Mouse (Mus musculus) midbrain, embryonic 10.5 days (tissue): ENCODE measurements around the gene Rtn2. TPM values are rescaled to one million over a fixed set of nuclear protein-coding genes. Genes with fewer than 3 reads are reported as not detected.

ENCODE experiments used
- DNase-seq: peaks from one replicate; pipeline ENCODE4 v3.0.0-alpha.2; 2017; ENCODE audit warnings: low spot score
- H3K27ac ChIP-seq: fragments of 300-500 bp; sonication (generic); replicated peaks from 2 replicates; pipeline ENCODE4 v1.5.1; 2016; ENCODE audit warnings: mild to moderate bottlenecking
- H3K27me3 ChIP-seq: fragments of 300-500 bp; sonication (generic); 2 replicates; pipeline ENCODE4 v1.6.1; 2016; ENCODE audit warnings: low read depth, mild to moderate bottlenecking; ENCODE audit not compliant: poor library complexity, severe bottlenecking
- H3K36me3 ChIP-seq: fragments of 300-500 bp; sonication (generic); 2 replicates; pipeline ENCODE4 v1.6.1; 2016; ENCODE audit warnings: mild to moderate bottlenecking, moderate library complexity
- H3K4me1 ChIP-seq: fragments of 300-500 bp; sonication (generic); 2 replicates; pipeline ENCODE4 v1.6.1; 2016
- H3K4me3 ChIP-seq: fragments of 300-500 bp; sonication (generic); 2 replicates; pipeline ENCODE4 v1.5.1; 2016; ENCODE audit warnings: mild to moderate bottlenecking, moderate library complexity
- H3K9me3 ChIP-seq: fragments of 300-500 bp; sonication (generic); replicated peaks from 2 replicates; pipeline ENCODE4 v1.6.1; 2016; ENCODE audit warnings: mild to moderate bottlenecking
- WGBS: fragments of 180-500 bp; shearing (Covaris S2); methylation state at CpG from one replicate; pipeline ENCODE4 v1.1.7; 2016; 5-methylcytosine and 5-hydroxymethylcytosine counted together
- polyA plus RNA-seq: library from polyadenylated mRNA; unstranded; fragments of >200 nt; fragmentation: Nextera tagmentation; extraction: Ambion mirVana; gene quantifications from 2 replicates; pipeline ENCODE4 v1.2.1, GENCODE M21; 2016

Gene Rtn2
- polyA plus RNA-seq, 1 experiment from 2014 or later, result 41.9 TPM

GRCm38 (mm10) chr7:19295503-19296185, 13.2 kb downstream of the Rtn2 start:
- peak overlapping the region; percentile 44 for H3K4me3 ChIP-seq
- H3K9me3 ChIP-seq, result no peaks in the 10 kb centered on the region
- peaks cover 23% of the 10 kb centered on the region for H3K36me3 ChIP-seq
- WGBS, result 19% methylated on average over 20 of the region's 22 CpGs
- H3K27ac ChIP-seq, result peak overlapping the region; percentile 68; the same call in 1 of the 2 replicates
- peak; percentile 95 for DNase-seq
- no peaks in the 10 kb centered on the region for H3K27me3 ChIP-seq
- peaks cover 25% of the 10 kb centered on the region for H3K4me1 ChIP-seq

DNA sequence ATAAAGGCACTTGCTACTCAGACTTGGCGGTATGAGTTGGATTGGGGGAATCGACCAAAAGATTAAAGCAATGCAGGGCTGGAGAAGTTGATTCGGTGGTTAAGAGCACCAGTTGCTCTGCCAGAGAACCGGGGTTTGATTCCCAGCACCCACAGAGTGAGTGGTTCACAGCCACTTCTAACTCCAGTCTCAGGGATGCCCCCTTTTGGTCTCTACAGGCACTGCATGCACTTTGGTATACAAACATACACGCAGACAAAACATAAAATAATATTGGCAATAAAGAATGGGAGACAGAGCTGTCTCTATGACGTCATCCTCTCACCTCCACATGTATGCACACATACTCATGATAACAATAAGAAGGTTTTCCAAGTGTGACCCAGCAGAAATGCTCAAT, 14.6 kb downstream of the Rtn2 start:
- Histone ChIP-seq H3K27ac (no peak overlapping the region), H3K4me1 (peaks cover 21% of the 10 kb centered on the region), H3K4me3 (no peak overlapping the region), H3K27me3 (peaks cover 8% of the 10 kb centered on the region), H3K36me3 (peaks cover 23% of the 10 kb centered on the region), H3K9me3 (no peaks in the 10 kb centered on the region)
- WGBS, result 88% methylated on average over 6 of the region's 6 CpGs
- DNase-seq, result no peak

- Histone ChIP-seq H3K4me1 (peaks cover 25% of the 10 kb centered on the region), H3K27me3 (peaks cover 15% of the 10 kb centered on the region), H3K4me3 (no peak overlapping the region), H3K27ac (no peak overlapping the region), H3K9me3 (no peaks in the 10 kb centered on the region), H3K36me3 (peaks cover 22% of the 10 kb centered on the region)
- no peak for DNase-seq
- 95% methylated on average over 5 of the region's 5 CpGs for WGBS
Measured at GRCm38 (mm10) chr7:19297794-19298193, 15.4 kb downstream of the Rtn2 start.

GRCm38 (mm10) chr7:19299194-19299593, 16.8 kb downstream of the Rtn2 start:
- peak; percentile 58 for DNase-seq
- Histone ChIP-seq H3K36me3 (peaks cover 8% of the 10 kb centered on the region), H3K4me3 (no peak overlapping the region), H3K9me3 (no peaks in the 10 kb centered on the region), H3K4me1 (peaks cover 30% of the 10 kb centered on the region), H3K27ac (no peak overlapping the region), H3K27me3 (peaks cover 29% of the 10 kb centered on the region)
- 20% methylated on average over 3 of the region's 3 CpGs for WGBS

DNA sequence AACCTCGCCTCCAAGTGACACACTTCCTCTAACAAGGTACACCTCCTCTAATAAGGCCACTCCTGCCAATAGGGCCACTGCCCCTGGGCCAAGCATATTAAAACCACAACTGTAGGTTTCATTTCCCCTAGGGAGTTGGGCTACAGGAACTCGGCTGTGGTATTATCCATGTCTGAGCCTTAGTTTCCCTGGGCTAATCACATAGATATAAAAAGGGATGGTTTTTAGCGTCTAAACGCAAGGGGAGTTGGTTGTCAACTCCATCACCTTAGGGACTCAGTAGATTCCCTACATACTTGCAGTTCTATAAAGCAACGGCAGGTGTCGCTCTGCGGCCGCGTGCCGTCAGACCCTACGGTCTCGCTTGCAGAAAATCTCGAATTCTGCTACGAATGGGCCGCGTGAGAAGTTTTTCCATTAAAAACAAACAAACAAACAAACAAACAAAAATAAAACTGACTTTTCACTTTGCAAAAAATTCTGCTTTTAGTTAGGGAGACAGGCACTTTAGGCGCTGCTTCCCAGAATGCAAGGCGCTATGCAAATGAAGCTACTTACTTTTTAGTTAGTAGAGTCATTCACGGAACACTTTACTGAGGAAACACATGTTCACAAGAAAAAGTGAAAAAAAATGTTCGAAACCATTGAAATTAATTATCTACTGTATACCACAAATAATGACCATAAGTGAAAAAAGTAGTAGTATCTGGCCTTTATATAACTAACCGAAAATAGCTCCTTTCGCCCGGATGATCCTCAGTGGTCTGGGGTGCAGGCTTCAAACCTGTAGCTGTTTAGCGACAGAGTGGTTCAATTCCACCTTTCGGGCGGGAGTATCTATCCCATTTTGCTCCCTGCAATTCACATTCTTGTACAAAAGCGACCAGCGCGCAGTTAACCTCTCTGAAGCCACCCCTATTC, 18.3 kb downstream of the Rtn2 start:
- peak; percentile 76 for DNase-seq
- H3K9me3 ChIP-seq, result no peaks in the 10 kb centered on the region
- peak overlapping the region; percentile 55 for H3K4me3 ChIP-seq
- WGBS, result under 1% methylated on average over 29 of the region's 29 CpGs
- no peaks in the 10 kb centered on the region for H3K36me3 ChIP-seq
- peaks cover 39% of the 10 kb centered on the region for H3K4me1 ChIP-seq
- peak overlapping the region; percentile 81 for H3K27ac ChIP-seq
- H3K27me3 ChIP-seq, result peaks cover 45% of the 10 kb centered on the region

DNA sequence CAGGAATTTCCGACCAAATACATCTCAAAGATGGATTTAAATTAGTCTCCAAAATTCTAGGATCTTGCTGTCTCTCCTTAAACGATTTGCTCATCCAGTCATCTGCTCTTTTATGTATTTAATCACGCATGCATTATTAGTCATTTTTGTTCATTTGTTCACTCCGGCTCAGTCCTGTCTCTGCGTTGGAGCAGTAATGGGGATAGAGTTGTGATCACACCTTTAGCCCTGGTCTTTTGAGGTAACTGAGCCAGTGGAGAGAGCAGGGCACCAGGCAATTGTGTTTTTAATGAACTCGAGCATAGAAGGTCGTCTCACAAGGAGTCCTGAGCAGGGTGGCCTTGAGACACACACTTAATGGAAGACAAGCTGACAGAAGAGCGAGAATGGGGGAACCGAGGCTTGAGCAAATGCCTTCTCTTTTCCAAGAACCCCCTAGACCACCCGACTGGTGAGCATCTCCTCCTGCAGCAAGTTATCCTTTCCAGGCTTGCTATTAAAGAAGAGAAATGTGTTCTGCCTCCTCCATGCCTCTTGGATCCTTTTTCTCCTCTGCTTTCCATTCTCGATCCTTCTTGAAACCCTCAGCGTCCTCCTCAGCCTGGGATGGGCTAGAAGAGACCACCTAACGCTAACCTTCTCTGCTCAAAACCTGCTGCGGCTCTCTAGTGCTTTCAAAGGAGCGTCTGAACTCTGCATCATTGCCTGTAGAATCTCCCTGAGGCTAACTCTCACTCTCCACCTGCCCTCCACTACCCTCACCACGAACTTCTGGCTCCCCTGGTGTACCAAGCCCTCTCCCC, 19.2 kb downstream of the Rtn2 start:
- no peaks in the 10 kb centered on the region for H3K36me3 ChIP-seq
- H3K27me3 ChIP-seq, result peaks cover 54% of the 10 kb centered on the region
- no peaks in the 10 kb centered on the region for H3K9me3 ChIP-seq
- H3K27ac ChIP-seq, result no peak overlapping the region
- peak overlapping the region; percentile 55 for H3K4me3 ChIP-seq
- H3K4me1 ChIP-seq, result peaks cover 37% of the 10 kb centered on the region
- 10% methylated on average over 16 of the region's 16 CpGs for WGBS
- no peak for DNase-seq

GRCm38 (mm10) chr7:19302264-19303045, 20.0 kb downstream of the Rtn2 start:
- WGBS, result 51% methylated on average over 13 of the region's 13 CpGs
- H3K4me1 ChIP-seq, result peaks cover 39% of the 10 kb centered on the region
- no peaks in the 10 kb centered on the region for H3K9me3 ChIP-seq
- peaks cover 62% of the 10 kb centered on the region for H3K27me3 ChIP-seq
- no peak overlapping the region for H3K27ac ChIP-seq
- DNase-seq, result no peak
- H3K36me3 ChIP-seq, result no peaks in the 10 kb centered on the region
- peak overlapping the region; percentile 55 for H3K4me3 ChIP-seq

DNA sequence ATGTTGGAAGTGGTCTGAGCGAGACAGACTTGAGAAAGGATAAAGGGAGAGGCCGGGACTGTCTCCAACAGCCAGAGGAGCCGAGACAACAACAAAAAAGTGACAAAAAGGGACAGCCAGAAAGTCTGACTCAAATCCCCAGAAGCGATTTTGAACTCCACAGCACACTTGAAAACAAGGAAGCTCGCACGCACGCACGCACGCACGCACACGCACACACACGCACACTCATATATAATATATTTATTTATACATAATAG, 20.6 kb downstream of the Rtn2 start:
- H3K27me3 ChIP-seq, result peaks cover 67% of the 10 kb centered on the region
- H3K27ac ChIP-seq, result no peak overlapping the region
- 77% methylated on average over 12 of the region's 12 CpGs for WGBS
- no peak for DNase-seq
- H3K4me1 ChIP-seq, result peaks cover 44% of the 10 kb centered on the region
- H3K36me3 ChIP-seq, result no peaks in the 10 kb centered on the region
- no peak overlapping the region for H3K4me3 ChIP-seq
- no peaks in the 10 kb centered on the region for H3K9me3 ChIP-seq

DNA sequence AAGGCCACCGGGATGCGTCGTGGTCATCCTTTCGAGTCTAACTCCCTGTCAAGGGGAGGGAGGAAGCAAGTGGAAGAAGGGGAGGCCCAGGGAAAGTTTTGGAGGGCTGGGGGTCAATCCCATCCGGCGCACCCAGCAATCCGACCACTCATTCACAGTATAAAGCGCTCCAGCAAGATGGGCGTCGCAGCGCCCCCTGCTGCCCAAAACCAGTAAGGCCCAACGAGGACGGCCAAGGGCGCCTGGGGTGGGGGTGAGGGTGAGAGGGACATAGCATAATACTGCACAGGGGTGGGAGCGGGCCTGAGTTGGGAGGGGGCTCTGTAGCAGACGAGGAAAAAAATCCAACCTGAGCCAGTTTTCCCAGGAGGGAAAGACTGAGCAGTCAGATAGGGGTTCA, 21.3 kb downstream of the Rtn2 start:
- peak overlapping the region; percentile 49 for H3K4me3 ChIP-seq
- peaks cover 67% of the 10 kb centered on the region for H3K27me3 ChIP-seq
- H3K9me3 ChIP-seq, result no peaks in the 10 kb centered on the region
- under 1% methylated on average over 16 of the region's 16 CpGs for WGBS
- H3K36me3 ChIP-seq, result no peaks in the 10 kb centered on the region
- peaks cover 51% of the 10 kb centered on the region for H3K4me1 ChIP-seq
- peak; percentile 88 for DNase-seq
- no peak overlapping the region; the same call in 1 of the 2 replicates for H3K27ac ChIP-seq

DNA sequence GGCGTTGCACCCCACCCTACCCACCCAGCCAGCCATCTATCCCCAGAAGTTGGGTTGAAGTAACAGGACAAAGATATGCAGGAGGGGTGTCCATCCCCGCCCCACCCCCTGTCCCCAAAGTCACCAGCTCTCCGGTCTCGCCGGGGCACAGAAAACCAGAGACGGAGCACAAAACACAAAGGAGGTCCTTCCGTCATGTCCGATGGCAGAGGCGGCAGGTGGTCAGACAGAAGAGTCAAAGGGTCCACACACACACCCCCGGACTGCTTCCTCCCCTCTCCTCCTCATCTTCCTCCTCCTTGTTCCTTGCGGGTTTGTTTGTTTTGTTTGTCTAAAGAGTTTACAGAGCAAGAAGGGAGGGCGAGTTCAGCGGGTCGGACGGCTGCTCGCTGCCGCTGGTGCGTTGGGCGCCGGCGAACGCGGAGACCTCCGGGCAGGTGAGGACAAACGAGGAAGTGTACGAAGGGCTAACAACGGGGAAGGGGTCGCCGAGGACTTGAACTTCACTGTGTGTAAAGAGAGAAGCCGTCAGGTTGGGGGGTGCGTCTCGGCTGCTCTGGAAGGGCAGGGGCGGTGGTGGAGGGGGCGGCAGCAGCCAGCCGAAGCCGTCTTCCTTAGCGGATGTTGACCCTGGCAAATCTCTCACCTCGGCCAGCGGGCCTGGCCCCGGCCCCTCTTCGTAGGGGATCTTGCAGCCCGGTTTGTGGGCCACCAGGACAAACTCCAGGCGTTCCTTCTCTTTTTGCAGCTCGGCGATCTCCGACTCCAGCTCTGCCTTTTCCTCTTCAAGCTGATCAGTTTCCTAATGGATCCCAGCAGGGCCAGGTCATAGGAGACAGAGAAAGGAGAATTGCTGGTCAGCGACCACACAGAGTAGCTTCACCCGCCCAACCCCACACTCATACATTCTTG, 22.3 kb downstream of the Rtn2 start:
- peaks cover 60% of the 10 kb centered on the region for H3K4me1 ChIP-seq
- 2% methylated on average over 48 of the region's 48 CpGs for WGBS

DNA sequence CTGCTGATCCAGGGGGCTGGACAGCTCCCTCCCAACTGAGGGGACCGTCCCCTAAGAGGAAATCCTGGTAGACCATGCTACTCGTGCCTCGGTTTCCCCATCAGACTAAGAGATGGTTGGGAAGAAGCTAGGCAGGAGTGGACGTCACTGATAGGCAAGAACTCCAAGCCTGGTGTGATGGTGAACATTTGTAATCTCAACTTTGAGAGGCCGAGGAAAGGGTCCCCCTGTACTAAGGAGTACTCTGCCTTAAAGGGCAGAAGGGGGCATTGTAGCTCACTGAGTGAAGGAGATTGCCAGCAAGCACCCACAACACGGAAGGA, 22.9 kb downstream of the Rtn2 start:
- no peaks in the 10 kb centered on the region for H3K9me3 ChIP-seq
- WGBS, result 5% methylated on average over 6 of the region's 6 CpGs
- DNase-seq, result no peak
- H3K4me1 ChIP-seq, result peaks cover 63% of the 10 kb centered on the region
- H3K4me3 ChIP-seq, result peak overlapping the region; percentile 49
- H3K27ac ChIP-seq, result no peak overlapping the region
- peaks cover 75% of the 10 kb centered on the region for H3K27me3 ChIP-seq
- no peaks in the 10 kb centered on the region for H3K36me3 ChIP-seq

More for the DNA sequence above, 22.3 kb downstream of the Rtn2 start:
- no peaks in the 10 kb centered on the region for H3K9me3 ChIP-seq
- peak; percentile 44 for DNase-seq
- no peaks in the 10 kb centered on the region for H3K36me3 ChIP-seq
- no peak overlapping the region for H3K27ac ChIP-seq
- H3K4me3 ChIP-seq, result peak overlapping the region; percentile 49
- H3K27me3 ChIP-seq, result peaks cover 75% of the 10 kb centered on the region
